Mouse (Mus musculus) embryo, embryonic 9.5 days (tissue): Measurements from ENCODE around the gene Cnr1.
A peak's percentile ranks its signal among the peaks of the same experiment; 100 is the strongest.

ENCODE experiments used
- DNase-seq: peaks from one replicate; pipeline ENCODE4 v3.0.0-alpha.2; 2017; ENCODE audit errors: extremely low spot score

Gene Cnr1

DNA sequence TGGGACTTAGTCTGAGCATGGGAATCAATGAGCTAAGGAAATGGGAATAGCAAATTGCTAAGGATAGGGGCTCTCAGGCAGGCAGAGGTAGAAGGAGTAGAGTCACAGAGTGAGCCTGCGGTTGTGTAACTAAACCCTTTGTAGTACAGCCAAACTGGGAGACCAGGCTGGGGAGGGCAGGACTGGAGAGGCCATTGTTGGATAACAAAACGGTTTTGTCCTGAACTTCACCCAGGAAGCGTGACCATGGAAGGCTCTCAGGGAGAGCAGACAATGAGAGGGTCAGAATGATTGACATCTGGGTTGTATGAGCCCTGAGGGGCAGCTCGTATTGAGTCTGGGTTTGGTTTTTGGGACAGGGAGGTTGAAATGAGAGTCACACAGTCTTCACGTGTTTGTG lies 17.2 kb downstream of the Cnr1 start:
- DNase-seq, result no peak

DNA sequence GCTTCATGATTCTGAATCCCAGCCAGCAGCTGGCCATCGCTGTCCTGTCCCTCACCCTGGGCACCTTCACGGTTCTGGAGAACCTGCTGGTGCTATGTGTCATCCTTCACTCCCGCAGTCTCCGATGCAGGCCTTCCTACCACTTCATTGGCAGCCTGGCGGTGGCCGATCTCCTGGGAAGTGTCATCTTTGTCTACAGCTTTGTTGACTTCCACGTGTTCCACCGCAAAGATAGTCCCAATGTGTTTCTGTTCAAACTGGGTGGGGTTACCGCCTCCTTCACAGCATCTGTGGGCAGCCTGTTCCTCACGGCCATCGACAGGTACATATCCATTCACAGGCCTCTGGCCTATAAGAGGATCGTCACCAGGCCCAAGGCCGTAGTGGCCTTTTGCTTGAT lies 19.5 kb downstream of the Cnr1 start:
- no peak for DNase-seq

DNA sequence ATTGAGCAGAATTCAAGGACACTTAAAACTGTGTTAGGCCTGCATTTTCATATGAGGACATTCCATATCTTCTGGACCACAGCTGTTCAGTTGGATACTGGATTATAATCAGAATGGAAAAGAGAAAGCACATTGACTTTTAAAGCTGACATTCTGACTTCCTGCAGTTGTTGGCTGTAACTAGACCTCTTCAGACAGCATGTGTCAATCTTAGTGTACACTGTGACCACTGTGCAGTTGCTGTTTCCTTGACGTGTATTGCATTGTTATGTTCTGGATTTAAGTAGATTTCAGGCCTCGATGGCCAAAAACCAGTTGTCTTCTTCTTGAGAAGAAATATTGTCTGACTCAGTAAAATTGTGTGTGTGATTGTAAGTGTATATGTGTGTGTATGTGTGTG lies 21.3 kb downstream of the Cnr1 start:
- no peak for DNase-seq

DNA sequence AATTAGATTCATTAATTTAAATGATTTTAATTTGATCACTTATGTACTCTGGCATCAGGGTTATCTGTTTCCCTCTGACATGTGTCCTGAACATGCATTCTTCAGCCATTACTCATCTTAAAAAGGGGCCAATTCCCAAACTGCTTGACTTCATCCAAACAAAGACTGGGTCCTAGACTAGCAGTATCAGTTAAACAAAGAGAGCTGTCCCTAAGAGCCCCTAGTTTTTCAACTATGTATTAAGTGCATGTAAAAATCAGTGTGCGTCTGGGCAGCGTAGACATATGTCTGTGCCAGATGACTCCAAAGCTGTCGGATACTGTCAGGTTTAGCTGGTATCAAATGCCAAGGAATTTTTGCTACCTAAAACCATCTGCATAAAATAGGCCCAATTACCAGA lies 23.2 kb downstream of the Cnr1 start:
- DNase-seq, result no peak

DNA sequence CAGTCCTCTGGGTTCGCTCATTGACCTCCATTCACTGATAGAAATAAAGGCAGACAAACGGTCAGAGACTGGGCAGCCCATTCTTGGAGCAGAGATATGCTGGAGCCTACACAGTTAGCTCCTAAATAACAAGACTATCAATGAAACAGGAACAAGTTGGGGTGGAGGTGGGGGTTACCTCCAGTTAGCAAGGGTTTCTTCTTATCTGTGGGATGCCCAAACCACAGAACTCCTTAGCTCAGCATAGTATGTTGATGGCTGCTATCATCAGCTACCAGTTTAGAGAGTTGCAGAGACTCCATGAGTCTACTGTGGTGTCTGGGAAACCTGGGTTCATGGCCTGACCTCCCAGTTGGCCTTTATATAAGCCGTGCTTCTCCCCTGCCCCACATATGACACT lies 33.0 kb downstream of the Cnr1 start:
- DNase-seq, result no peak

DNA sequence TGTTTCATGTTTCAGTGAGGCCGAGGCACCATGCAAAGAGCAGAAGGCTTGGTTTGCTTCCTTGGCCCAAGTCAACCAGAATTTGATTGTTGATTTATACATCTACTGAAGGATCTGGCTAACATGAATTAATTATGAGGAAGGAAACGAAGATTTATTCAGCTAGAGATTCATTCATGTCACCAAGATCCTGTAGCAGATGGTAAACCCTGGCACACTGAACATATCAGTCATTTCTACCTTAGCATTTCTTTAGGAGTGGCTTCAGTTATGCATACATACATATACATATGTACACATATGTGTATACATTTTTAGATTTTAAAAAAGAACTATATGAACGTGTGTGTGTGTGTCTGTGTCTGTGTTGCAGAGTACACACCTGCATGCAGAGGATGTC lies 34.1 kb downstream of the Cnr1 start:
- DNase-seq, result no peak

DNA sequence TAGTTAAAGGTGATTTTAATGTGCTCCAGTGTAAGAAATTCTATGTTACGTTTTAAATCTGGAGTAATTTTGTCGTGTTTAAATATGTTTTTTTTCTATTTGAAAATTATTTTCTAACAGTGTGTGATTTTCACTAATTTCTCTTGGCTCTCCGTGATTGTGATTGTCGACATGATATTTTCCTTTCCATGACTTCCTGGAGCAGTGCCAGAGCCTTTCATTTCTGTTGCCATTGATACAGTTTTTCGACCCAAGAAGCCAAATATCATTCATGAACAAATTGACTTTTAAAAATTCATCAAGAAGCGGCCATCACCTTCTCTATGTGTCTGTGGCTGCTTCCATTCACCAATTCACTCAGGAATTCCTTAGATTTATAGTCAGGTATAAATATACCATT lies 35.4 kb downstream of the Cnr1 start:
- DNase-seq, result no peak

DNA sequence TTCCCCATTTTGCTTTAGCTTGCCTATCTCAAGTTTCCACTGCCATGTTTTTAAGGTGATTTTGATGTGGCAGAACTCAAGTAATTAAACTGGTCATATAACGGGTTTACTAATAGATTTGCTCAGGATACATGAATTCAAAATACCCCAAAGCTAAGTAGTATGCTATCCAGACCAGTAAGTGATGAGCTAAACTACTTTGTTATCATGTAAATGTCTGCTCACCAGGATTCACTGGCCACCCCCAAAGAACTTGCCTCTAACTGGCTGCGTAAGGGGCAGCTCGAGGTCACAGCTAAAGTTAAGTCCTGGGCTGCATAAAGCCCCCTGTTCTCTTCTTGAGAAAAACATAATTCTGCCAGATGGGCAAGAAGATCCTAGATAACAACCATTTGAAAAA lies 46.3 kb downstream of the Cnr1 start:
- DNase-seq, result no peak

DNA sequence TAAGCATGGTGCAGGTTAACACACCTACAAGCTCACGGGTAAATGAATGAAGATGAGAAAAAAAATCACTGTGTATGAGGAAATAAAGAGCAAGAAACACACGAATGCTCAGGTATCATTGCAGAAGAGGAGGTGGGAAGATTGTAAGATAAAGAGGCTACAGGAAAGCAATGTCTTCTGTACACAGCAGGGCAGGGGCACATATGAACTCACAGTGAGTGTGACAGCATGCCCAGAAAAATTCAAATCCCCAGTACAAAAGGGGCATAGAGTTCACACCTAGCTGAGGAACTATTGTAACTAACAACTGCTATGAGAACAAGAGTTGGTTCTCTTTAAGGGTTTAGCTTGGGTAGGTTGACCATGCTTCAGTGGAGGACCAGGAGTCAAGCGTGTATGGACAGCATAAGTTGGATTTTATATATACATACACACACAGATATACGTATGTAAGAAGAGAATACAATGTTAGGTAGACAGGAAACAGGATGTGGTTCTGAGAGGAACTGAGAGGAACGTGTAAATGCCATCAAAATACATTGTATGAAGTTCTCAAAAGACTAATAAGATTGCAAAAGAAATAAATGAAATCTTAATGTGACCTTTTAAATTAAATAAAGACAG lies 64.2 kb downstream of the Cnr1 start:
- no peak for DNase-seq

DNA sequence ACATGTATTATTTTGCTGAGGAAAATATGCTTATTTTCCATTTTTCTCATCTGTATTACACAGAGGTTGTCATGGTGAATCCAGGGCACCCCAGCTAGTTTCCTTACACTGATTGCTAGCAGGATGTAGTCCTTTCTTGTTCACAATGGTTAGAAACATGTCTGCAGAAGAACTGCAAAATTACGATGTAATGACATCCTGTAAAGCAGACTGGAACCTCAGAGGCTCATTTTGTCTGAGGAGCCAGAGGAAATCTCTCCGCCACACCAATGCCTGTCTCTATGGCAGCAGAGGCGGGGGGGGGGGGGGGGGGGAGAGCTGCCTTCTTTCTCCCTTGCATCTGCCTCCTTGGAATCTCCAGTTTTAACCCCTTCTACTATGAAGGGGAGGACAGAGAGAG lies 68.3 kb downstream of the Cnr1 start:
- DNase-seq, result peak; percentile 4

DNA sequence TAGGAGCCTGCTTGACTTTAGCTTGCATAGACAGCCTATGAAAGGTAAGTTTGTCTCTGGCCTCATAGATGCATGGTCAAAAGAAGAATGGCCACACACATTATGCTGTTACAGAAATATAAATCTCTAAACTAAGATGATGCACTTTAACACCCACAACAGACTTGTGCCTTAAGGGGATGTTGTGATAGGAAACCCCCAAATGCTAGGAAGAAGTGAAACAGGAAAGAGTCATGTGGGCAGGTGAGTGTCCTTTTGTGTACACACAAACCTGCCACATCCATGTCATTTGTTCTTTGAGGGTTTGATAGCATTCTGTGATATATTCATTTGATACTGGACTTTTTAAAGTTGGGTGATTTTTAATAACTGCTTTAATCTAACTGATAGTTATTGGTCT lies 72.0 kb downstream of the Cnr1 start:
- no peak for DNase-seq
